8 mouse cellular contexts compared by ENCODE assay signal in the genomic region with DNA sequence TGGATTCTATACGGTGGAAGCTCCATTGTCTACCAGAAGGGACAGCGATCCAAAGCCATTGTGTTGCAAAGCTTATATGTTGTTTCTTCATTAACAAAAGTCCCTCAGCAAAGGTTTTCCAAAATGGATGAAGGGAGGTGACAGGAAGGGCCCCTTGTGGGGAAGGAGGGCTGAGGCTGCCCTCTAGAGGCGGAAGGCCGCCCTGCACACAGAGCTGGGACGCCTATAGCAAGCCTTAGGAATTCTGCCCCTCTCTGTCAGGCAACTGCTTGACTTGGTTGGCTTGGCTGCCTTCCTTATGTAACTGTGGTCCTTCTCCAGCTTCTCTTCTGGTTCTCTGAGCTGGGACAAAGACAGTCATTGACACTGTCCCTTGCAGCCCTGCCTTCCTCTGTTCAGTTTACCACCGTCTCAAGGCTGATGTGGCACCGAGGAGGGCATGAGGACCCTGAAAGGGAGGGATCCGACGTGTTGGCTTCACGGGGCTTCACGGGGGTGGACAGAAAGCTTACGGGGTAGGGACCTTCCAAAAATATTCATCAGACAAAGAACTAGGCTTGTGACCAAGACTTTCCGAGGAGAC.
DNase-seq lines count a peak whose midpoint lies in the region; ATAC-seq and TF ChIP-seq lines count a peak whose summit lies in the region.

No protein-coding gene starts in this region.

- peak; percentile 79 for DNase-seq in midbrain, embryonic 10.5 days (ENCODE audit: low spot score)
- DNase-seq in brain, adult 2 months (ENCODE audit: low read depth, low spot score): peak; percentile 73
- peak; percentile 74 for DNase-seq in hindbrain, postnatal 0 days (ENCODE audit: low spot score)
- peak; percentile 55 to 70 for DNase-seq in left cerebral cortex, adult 2 months (ENCODE audit: extremely low spot score in 1 of 2, low spot score in 2 of 2)
- DNase-seq in stomach, postnatal 0 days (ENCODE audit: low spot score): peak; percentile 90

- no peaks in the 10 kb centered on the region for H3K4me1 ChIP-seq in midbrain, embryonic 10.5 days
- no peaks in the 10 kb centered on the region for H3K4me1 ChIP-seq in midbrain, embryonic 15.5 days
- no peaks in the 10 kb centered on the region for H3K4me1 ChIP-seq in forebrain, embryonic 12.5 days
- no peaks in the 10 kb centered on the region for H3K4me1 ChIP-seq in hindbrain, postnatal 0 days (ENCODE audit: insufficient read depth, low read length)
- H3K4me1 ChIP-seq in midbrain, embryonic 13.5 days (replicated peaks): no peaks in the 10 kb centered on the region
- no peaks in the 10 kb centered on the region for H3K4me1 ChIP-seq in stomach, postnatal 0 days (replicated peaks; ENCODE audit: control insufficient read depth, insufficient read depth)

- no peak for ATAC-seq in midbrain, embryonic 15.5 days (replicated peaks)
- peak; percentile 76; the same call in 1 of the 2 replicates for ATAC-seq in forebrain, embryonic 12.5 days (ENCODE audit: low FRiP score)
- ATAC-seq in hindbrain, postnatal 0 days: peak; percentile 81
- peak; percentile 55; the same call in 1 of the 2 replicates for ATAC-seq in midbrain, embryonic 13.5 days
- peak; percentile 83 for ATAC-seq in stomach, postnatal 0 days (ENCODE audit: low FRiP score, low TSS enrichment)

- H3K9ac ChIP-seq in midbrain, embryonic 15.5 days: no peak overlapping the region
- H3K9ac ChIP-seq in forebrain, embryonic 12.5 days: no peak overlapping the region
- no peak overlapping the region for H3K9ac ChIP-seq in hindbrain, postnatal 0 days (replicated peaks; ENCODE audit: low read length)
- no peak overlapping the region for H3K9ac ChIP-seq in midbrain, embryonic 13.5 days (replicated peaks)
- no peak overlapping the region for H3K9ac ChIP-seq in stomach, postnatal 0 days (ENCODE audit: low read length)

- no peak for TF ChIP-seq EP300 in stomach, postnatal 0 days (optimal IDR thresholded peaks at IDR 0.05)

- no peak overlapping the region for H3K27ac ChIP-seq in midbrain, embryonic 10.5 days (replicated peaks)
- H3K27ac ChIP-seq in midbrain, embryonic 15.5 days: no peak overlapping the region
- no peak overlapping the region for H3K27ac ChIP-seq in forebrain, embryonic 12.5 days
- no peak overlapping the region for H3K27ac ChIP-seq in hindbrain, postnatal 0 days
- no peak overlapping the region for H3K27ac ChIP-seq in left cerebral cortex, adult 2 months
- no peak overlapping the region for H3K27ac ChIP-seq in midbrain, embryonic 13.5 days
- no peak overlapping the region for H3K27ac ChIP-seq in stomach, postnatal 0 days (replicated peaks)

- intact Hi-C loops in left cerebral cortex, adult 2 months (cut with DNase I): loop anchor here (1.0 kb wide), 1 partner anchor 139 kb away; no protein-coding TSS in a partner anchor

- H3K36me3 ChIP-seq in midbrain, embryonic 10.5 days: no peaks in the 10 kb centered on the region
- no peaks in the 10 kb centered on the region for H3K36me3 ChIP-seq in midbrain, embryonic 15.5 days (replicated peaks)
- no peaks in the 10 kb centered on the region for H3K36me3 ChIP-seq in forebrain, embryonic 12.5 days (replicated peaks)
- H3K36me3 ChIP-seq in hindbrain, postnatal 0 days (ENCODE audit: insufficient read depth, low read length): no peaks in the 10 kb centered on the region
- no peaks in the 10 kb centered on the region for H3K36me3 ChIP-seq in midbrain, embryonic 13.5 days
- H3K36me3 ChIP-seq in stomach, postnatal 0 days (ENCODE audit: control insufficient read depth, insufficient read depth, low read length): no peaks in the 10 kb centered on the region

- 59% methylated on average over 13 of the region's 13 CpGs for WGBS in midbrain, embryonic 10.5 days
- 60% methylated on average over 13 of the region's 13 CpGs for WGBS in midbrain, embryonic 15.5 days
- 56% methylated on average over 13 of the region's 13 CpGs for WGBS in forebrain, embryonic 12.5 days
- 52% methylated on average over 13 of the region's 13 CpGs for WGBS in hindbrain, postnatal 0 days
- 56% methylated on average over 13 of the region's 13 CpGs for WGBS in midbrain, embryonic 13.5 days
- 60% methylated on average over 13 of the region's 13 CpGs for WGBS in stomach, postnatal 0 days

- no peaks in the 10 kb centered on the region for H3K27me3 ChIP-seq in midbrain, embryonic 10.5 days (ENCODE audit: low read depth, poor library complexity, severe bottlenecking)
- no peaks in the 10 kb centered on the region for H3K27me3 ChIP-seq in midbrain, embryonic 15.5 days (replicated peaks)
- no peaks in the 10 kb centered on the region for H3K27me3 ChIP-seq in forebrain, embryonic 12.5 days
- H3K27me3 ChIP-seq in hindbrain, postnatal 0 days (ENCODE audit: insufficient read depth, low read length): no peaks in the 10 kb centered on the region
- H3K27me3 ChIP-seq in midbrain, embryonic 13.5 days: no peaks in the 10 kb centered on the region
- H3K27me3 ChIP-seq in stomach, postnatal 0 days (ENCODE audit: control insufficient read depth, insufficient read depth, low read length): no peaks in the 10 kb centered on the region

- no peak overlapping the region for H3K4me3 ChIP-seq in midbrain, embryonic 10.5 days
- H3K4me3 ChIP-seq in midbrain, embryonic 15.5 days: no peak overlapping the region
- no peak overlapping the region for H3K4me3 ChIP-seq in forebrain, embryonic 12.5 days (replicated peaks)
- no peak overlapping the region for H3K4me3 ChIP-seq in hindbrain, postnatal 0 days (ENCODE audit: low read length)
- H3K4me3 ChIP-seq in left cerebral cortex, adult 2 months: no peak overlapping the region
- H3K4me3 ChIP-seq in midbrain, embryonic 13.5 days (replicated peaks): no peak overlapping the region
- no peak overlapping the region for H3K4me3 ChIP-seq in stomach, postnatal 0 days (ENCODE audit: low read depth, low read length)

- H3K9me3 ChIP-seq in midbrain, embryonic 10.5 days (replicated peaks): no peaks in the 10 kb centered on the region
- no peaks in the 10 kb centered on the region for H3K9me3 ChIP-seq in midbrain, embryonic 15.5 days
- H3K9me3 ChIP-seq in forebrain, embryonic 12.5 days: no peaks in the 10 kb centered on the region
- H3K9me3 ChIP-seq in hindbrain, postnatal 0 days (ENCODE audit: low read length): no peaks in the 10 kb centered on the region
- H3K9me3 ChIP-seq in midbrain, embryonic 13.5 days: no peaks in the 10 kb centered on the region
- no peaks in the 10 kb centered on the region for H3K9me3 ChIP-seq in stomach, postnatal 0 days (ENCODE audit: control insufficient read depth, low read length)

- TF ChIP-seq CTCF in hindbrain, postnatal 0 days (IDR thresholded peaks at IDR 0.05; ENCODE audit: low read depth): peak; percentile 92
- peak; percentile 89 for TF ChIP-seq CTCF in left cerebral cortex, adult 2 months (IDR thresholded peaks at IDR 0.05)
- peak; percentile 98 for TF ChIP-seq CTCF in stomach, postnatal 0 days (IDR thresholded peaks at IDR 0.05; ENCODE audit: low read depth)

- no peak overlapping the region for H3K4me2 ChIP-seq in midbrain, embryonic 15.5 days
- no peak overlapping the region for H3K4me2 ChIP-seq in forebrain, embryonic 12.5 days
- no peak overlapping the region for H3K4me2 ChIP-seq in hindbrain, postnatal 0 days (ENCODE audit: low read depth, low read length)
- no peak overlapping the region for H3K4me2 ChIP-seq in midbrain, embryonic 13.5 days (replicated peaks)
- H3K4me2 ChIP-seq in stomach, postnatal 0 days (replicated peaks; ENCODE audit: low read depth): no peak overlapping the region
